Mouse (Mus musculus) thymus, postnatal 14 days (tissue): ENCODE data around the gene Prickle2.

Experiments used
- DNase-seq: peaks from one replicate; pipeline ENCODE4 v3.0.0; 2021

The Prickle2 gene

DNA sequence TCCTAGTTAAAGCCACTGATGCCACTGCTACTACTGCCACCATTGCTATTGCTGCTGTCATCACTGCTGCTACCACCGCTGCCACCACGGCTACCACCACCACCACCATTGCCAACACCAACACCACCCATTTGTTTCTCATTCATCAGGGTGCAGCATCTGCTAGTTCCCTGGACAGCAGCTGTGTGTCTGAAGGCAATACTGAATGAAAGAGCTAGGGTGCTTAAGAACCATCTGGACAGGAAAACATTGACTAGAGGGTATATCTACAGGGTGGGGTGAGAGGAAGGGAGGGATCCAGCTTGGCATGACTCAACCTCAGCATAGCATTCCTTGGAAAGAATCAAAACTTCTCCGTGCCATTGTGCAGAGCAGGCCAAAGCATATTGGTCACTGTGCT, 133.8 kb downstream of the Prickle2 start:
- no peak for DNase-seq

DNA sequence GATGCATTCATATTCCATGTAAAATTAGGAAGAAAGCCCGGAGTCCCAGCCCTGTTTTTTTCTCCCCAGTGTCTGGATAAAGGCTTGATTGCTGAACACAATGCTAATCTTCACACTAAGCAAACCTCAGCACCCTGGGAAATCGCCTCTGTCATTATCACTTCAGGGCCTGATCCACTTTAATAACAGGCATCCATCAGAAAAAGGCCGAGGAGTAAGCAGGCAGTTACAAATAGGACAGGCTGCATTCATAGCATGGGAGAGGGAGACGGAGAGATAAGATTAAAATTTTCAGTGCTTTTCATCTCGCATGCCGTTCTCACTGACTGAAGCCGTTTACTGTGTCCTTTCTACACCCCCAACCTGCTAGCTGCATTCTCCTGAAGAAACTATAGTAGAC, 135.9 kb downstream of the Prickle2 start:
- DNase-seq = no peak

- no peak for DNase-seq
Observed at GRCm38 (mm10) chr6:92569283-92569682, 136.7 kb downstream of the Prickle2 start.

- no peak for DNase-seq
Observed at GRCm38 (mm10) chr6:92559261-92559660, 146.7 kb downstream of the Prickle2 start.

- no peak for DNase-seq
Observed at GRCm38 (mm10) chr6:92555675-92556074, 150.3 kb downstream of the Prickle2 start.

DNA sequence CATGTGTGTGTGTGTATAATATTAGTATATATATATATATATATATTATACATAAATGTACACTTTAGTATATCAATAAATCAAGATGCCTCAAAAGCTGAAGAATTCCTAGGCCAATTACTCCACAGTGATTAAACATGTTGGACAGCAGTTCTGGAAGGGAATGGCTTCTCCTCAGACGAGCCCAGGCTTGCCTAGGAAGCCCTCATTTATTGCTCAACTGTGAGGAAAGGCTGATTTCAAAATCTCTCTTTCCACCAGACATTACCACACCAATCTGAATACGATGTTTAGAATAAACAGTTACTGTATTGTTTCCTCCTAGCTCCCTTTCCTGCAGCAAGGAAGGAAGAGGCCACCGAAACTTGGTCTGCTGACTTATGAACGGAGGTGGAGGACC, 152.9 kb downstream of the Prickle2 start:
- no peak for DNase-seq

GRCm38 (mm10) chr6:92549246-92549645, 156.7 kb downstream of the Prickle2 start:
- DNase-seq = no peak

- DNase-seq = no peak
Observed at GRCm38 (mm10) chr6:92545204-92545603, 160.8 kb downstream of the Prickle2 start.

GRCm38 (mm10) chr6:92543825-92544224, 162.1 kb downstream of the Prickle2 start:
- no peak for DNase-seq

GRCm38 (mm10) chr6:92542402-92543101, 163.4 kb downstream of the Prickle2 start:
- DNase-seq = no peak

- DNase-seq = no peak
Observed at GRCm38 (mm10) chr6:92534226-92535031, 171.5 kb downstream of the Prickle2 start.

DNA sequence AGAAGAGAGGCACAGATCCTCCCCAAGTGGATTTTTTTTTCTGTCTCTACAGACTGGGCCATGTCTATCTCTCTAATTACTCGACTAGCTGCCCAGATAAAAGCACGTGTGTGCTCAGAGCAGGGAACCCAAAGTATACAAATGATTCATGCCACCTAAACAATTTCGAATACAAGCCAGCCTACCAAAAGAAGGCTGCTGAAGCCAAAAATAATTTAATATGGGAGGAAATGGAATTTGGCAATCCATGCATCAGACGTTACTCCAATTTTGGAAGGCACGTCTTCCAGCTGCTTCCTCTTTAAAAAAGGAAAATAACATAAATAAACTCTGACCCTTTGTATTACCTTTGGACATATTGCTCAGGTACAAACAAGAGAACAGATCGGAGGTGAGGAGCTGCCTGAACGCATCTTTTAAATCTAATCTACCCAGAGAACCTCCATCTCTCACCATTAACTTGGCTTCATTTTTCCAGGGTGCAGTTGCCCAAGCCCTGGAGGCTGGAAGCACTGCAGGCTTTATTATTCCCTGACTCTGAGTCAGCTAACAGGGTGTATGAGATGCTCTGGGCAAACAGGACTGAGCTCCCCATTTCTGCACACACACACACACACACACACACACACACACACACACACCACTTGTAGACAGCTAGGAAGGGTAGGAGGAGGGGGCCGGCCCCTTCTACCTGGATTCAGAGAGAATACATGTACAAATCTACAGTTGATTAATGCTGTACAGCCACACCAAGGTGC, 172.5 kb downstream of the Prickle2 start:
- no peak for DNase-seq

- DNase-seq = no peak
Observed at GRCm38 (mm10) chr6:92532896-92533295, 173.1 kb downstream of the Prickle2 start.

GRCm38 (mm10) chr6:92532331-92532730, 173.6 kb downstream of the Prickle2 start:
- no peak for DNase-seq

GRCm38 (mm10) chr6:92526212-92526611, 179.7 kb downstream of the Prickle2 start:
- DNase-seq = no peak

DNA sequence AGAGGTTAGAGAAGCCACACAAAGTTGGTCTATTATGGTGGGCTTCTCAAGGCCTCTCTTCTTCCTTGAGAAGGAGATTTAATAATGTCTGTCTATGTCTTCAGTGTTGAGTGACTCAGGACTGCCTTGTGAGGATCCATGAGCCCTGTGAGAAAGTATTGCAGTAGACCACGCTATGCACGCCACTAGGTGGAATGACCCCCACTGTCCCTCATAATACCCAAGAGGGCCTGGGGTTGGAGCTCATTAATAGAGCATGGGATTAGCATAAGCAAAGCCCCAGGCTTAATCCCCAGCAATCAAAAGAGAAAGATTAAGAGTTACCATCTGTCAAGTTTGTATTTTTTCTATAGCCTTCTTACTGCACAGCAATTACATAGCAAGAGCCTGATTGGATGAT, 180.3 kb downstream of the Prickle2 start:
- DNase-seq = no peak

GRCm38 (mm10) chr6:92521526-92522075, 184.4 kb downstream of the Prickle2 start:
- DNase-seq = no peak

- DNase-seq = no peak
Observed at GRCm38 (mm10) chr6:92520088-92520875, 185.7 kb downstream of the Prickle2 start.

- no peak for DNase-seq
Observed at GRCm38 (mm10) chr6:92518438-92518968, 187.5 kb downstream of the Prickle2 start.

DNA sequence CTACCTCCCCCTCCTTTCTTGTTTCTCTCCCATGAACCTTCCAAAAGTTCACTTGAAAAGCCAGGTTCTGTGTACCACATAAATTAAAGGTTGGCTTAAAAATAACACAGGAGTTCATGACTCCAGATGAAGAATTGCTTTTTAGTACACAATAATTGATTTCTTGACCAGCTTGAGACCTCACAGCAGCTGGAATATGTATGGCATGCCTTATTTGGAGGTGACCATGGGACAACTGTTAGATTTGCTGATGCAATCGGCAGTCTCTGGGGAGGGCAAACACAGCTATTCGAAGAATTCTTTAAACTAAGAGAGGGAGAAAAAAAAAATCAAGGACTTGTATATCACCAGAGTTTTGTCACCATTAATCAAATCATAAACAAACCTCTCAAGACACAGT, 189.0 kb downstream of the Prickle2 start:
- DNase-seq = no peak

DNA sequence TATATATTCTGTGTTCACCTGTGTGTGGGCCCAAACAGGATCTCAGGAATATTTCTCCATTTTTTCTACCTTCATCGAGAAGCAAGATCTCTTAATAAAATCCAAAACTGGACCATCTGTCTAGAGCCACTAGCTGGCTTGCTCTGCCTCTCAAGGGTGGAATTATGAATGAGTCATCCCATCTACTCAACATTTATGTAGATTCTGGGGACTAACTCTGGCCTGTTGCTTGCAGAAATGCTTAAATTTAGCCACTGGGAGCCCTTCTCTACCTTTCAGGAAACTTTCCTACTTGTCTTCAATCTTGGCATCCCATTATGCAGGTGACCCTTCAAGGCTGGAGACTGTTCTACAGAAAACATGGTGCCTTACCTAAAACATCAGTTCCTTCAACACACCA, 194.0 kb downstream of the Prickle2 start:
- DNase-seq = no peak

DNA sequence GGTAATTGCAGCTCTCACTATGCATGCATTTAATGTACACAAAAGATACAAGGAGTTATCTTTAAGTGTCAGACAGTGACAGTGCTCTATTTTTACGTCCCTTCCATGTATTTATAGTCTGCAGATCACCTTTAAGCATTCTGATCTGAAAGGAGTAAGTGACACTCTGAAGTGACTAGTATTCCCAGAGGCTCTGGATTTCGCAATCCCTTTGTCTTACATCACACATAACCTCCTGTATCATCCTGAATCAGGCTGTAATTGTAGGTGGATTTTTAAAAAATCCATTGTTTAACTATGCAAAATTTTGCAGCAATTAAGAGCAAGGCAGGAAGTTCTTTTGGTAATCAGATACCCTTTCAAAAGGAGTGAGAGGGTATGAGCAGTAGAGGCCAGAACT, 196.2 kb downstream of the Prickle2 start:
- DNase-seq = no peak
